Mouse (Mus musculus) limb, embryonic 13.5 days (tissue): ENCODE data around the gene Ppp1cb. TPM values are rescaled to one million over a fixed set of nuclear protein-coding genes. Genes with fewer than 3 reads are reported as not detected.

Experiments used
- ATAC-seq: fragments of 200-750 bp; cut with Nextera tagmentation; 2 replicates; pipeline ENCODE4 v1.8.0; 2017; ENCODE audit warnings: low read depth, moderate number of reproducible peaks, moderate TSS enrichment; ENCODE audit not compliant: low FRiP score
- H3K27ac ChIP-seq: fragments of 300-500 bp; sonication (generic); 2 replicates; pipeline ENCODE4 v1.5.1; 2015; ENCODE audit warnings: inconsistent platforms, mild to moderate bottlenecking, moderate library complexity
- H3K27me3 ChIP-seq: fragments of 300-500 bp; sonication (generic); 2 replicates; pipeline ENCODE4 v1.6.1; 2015; ENCODE audit warnings: mild to moderate bottlenecking, inconsistent platforms
- H3K36me3 ChIP-seq: fragments of 300-500 bp; sonication (generic); 2 replicates; pipeline ENCODE4 v1.6.1; 2015; ENCODE audit warnings: inconsistent platforms, mild to moderate bottlenecking, moderate library complexity
- H3K4me1 ChIP-seq: fragments of 300-500 bp; sonication (generic); 2 replicates; pipeline ENCODE4 v1.6.1; 2015; ENCODE audit warnings: inconsistent platforms
- H3K4me2 ChIP-seq: fragments of 300-500 bp; sonication (generic); replicated peaks from 2 replicates; pipeline ENCODE4 v1.6.1; 2015; ENCODE audit warnings: inconsistent platforms, mild to moderate bottlenecking, moderate library complexity
- H3K4me3 ChIP-seq: fragments of 300-500 bp; sonication (generic); 2 replicates; pipeline ENCODE4 v1.5.1; 2015; ENCODE audit warnings: moderate library complexity, mild to moderate bottlenecking, inconsistent platforms
- H3K9ac ChIP-seq: fragments of 300-500 bp; sonication (generic); 2 replicates; pipeline ENCODE4 v1.6.1; 2015; ENCODE audit warnings: mild to moderate bottlenecking, inconsistent platforms
- H3K9me3 ChIP-seq: fragments of 300-500 bp; sonication (generic); 2 replicates; pipeline ENCODE4 v1.6.1; 2016; ENCODE audit warnings: inconsistent platforms
- WGBS: fragments of 180-500 bp; shearing (Covaris S2); methylation state at CpG from one replicate; pipeline ENCODE4 v1.1.7; 2015; 5-methylcytosine and 5-hydroxymethylcytosine counted together
- polyA plus RNA-seq: library from polyadenylated mRNA; unstranded; fragments of >200 nt; fragmentation: Nextera tagmentation; extraction: Ambion mirVana; gene quantifications from 2 replicates; pipeline ENCODE4 v1.2.1, GENCODE M21; 2015

Gene Ppp1cb
- polyA plus RNA-seq, 1 experiment from 2014 or later, result 216 TPM

DNA sequence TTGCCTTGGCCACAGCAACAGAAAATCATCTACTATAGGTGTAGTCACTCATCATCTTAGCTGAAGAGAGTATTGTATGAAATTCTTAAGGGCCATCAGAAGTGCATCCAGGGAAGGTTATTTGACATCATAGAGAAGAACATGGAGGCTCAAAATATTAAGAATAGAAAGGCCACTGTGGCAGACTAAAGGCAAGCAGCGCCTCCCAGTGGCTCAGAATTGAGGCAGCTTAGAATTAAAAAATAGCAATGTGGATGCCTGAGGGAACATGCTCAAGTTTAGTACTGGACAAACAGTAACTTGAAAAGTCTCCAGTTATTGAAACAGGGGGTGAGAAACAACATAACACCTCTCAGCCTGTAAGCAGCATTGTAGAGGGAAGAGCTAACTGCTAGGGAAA, 61.7 kb downstream of the Ppp1cb start:
- Histone ChIP-seq H3K9ac (no peak overlapping the region), H3K27me3 (no peaks in the 10 kb centered on the region), H3K4me1 (no peaks in the 10 kb centered on the region), H3K36me3 (no peaks in the 10 kb centered on the region), H3K4me3 (no peak overlapping the region), H3K4me2 (no peak overlapping the region), H3K27ac (no peak overlapping the region), H3K9me3 (no peaks in the 10 kb centered on the region)
- WGBS, result 48% methylated on average over 1 of the region's 1 CpGs
- ATAC-seq, result no peak

DNA sequence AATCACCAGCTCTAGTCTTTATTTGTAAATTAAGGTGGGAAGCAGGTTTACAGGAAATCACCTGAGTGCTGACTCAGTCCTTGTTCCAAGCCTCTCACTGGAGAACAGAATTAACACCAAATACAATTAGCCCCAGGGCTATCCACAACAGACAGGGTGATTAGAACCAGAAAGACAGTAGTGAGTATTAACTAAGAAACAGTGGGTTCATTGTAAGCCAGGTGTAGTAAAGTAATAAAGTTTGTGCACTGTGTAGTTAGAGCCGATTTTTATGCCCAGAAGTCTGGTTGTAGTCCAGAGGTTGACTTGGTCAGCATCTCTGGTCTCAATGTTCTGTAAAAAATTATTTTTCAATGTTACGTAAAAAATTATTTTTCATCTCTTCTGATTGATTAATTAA, 90.8 kb downstream of the Ppp1cb start:
- Histone ChIP-seq H3K27me3 (no peaks in the 10 kb centered on the region), H3K4me2 (no peak overlapping the region), H3K9me3 (no peaks in the 10 kb centered on the region), H3K9ac (no peak overlapping the region), H3K4me3 (no peak overlapping the region), H3K4me1 (no peaks in the 10 kb centered on the region), H3K27ac (no peak overlapping the region), H3K36me3 (no peaks in the 10 kb centered on the region)
- WGBS, result 56% methylated on average over 2 of the region's 2 CpGs
- no peak for ATAC-seq

DNA sequence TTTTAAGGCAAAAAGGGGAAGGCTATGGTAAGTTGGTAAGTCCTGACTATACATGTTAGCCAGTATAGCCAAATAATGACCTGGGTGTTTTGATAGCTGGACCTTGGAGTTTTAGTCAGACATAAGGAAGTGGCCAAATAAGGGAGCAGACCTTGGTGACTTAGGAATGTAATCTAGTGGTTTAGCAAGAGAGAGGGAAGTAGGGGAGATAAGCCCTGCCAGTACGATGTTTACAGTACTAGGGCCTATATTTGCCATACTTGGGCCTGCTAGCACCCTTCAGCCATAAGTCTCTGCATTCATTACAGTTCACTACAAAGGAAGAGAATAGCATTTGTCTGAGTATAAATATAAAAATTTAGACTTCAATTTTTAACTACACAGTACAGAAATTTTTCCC, 106.1 kb downstream of the Ppp1cb start:
- WGBS, result 83% methylated on average over 1 of the region's 1 CpGs
- Histone ChIP-seq H3K4me1 (no peaks in the 10 kb centered on the region), H3K9ac (no peak overlapping the region), H3K36me3 (no peaks in the 10 kb centered on the region), H3K9me3 (no peaks in the 10 kb centered on the region), H3K4me2 (no peak overlapping the region), H3K27me3 (no peaks in the 10 kb centered on the region), H3K27ac (no peak overlapping the region), H3K4me3 (no peak overlapping the region)
- no peak for ATAC-seq

Other genes starting within 250 kb of the Ppp1cb start
- 0.36 and 1.0 TPM in 2 replicates for gene Plb1, start 226.1 kb upstream of the Ppp1cb start, polyA plus RNA-seq
- gene Yes1, start 152.3 kb downstream of the Ppp1cb start, polyA plus RNA-seq, result 34.8 and 35.7 TPM in 2 replicates